Mouse (Mus musculus): ENCODE measurements at regions not wholly inside any gene's neighbourhood (a gene's known extent, or its start where the extent isn't known, plus 50 kb on each side); places are given as distances from the start of the nearest gene placed in this dataset.

- Histone ChIP-seq H3K9me3 (ENCODE audit: control insufficient read depth, low read depth, low read length) (no peaks in the 10 kb centered on the region), H3K4me1 (ENCODE audit: control insufficient read depth, insufficient read depth, low read length) (no peaks in the 10 kb centered on the region), H3K27me3 (ENCODE audit: control insufficient read depth, insufficient read depth, low read length) (no peaks in the 10 kb centered on the region), H3K4me3 (ENCODE audit: low read depth, low read length) (no peak overlapping the region), H3K4me2 (replicated peaks; ENCODE audit: low read depth, low read length) (no peak overlapping the region), H3K9ac (replicated peaks; ENCODE audit: low read depth, low read length) (no peak overlapping the region), H3K36me3 (ENCODE audit: control insufficient read depth, insufficient read depth, low read length) (no peaks in the 10 kb centered on the region), H3K27ac (ENCODE audit: low read length) (no peak overlapping the region)
- 50% methylated on average over 1 of the region's 1 CpGs for WGBS
- no peak for ATAC-seq (ENCODE audit: insufficient number of reproducible peaks, insufficient read depth, low FRiP score, low read depth)
Measured at GRCm38 (mm10) chr8:103306476-103307183, 521.2 kb upstream of the Cdh11 start.

GRCm38 (mm10) chr8:103313576-103313975, 528.1 kb upstream of the Cdh11 start:
- H3K4me1 ChIP-seq (ENCODE audit: control insufficient read depth, insufficient read depth, low read length): no peaks in the 10 kb centered on the region
- WGBS: 83% methylated on average over 1 of the region's 1 CpGs
- no peak overlapping the region for H3K4me2 ChIP-seq (replicated peaks; ENCODE audit: low read depth, low read length)
- no peak for ATAC-seq (ENCODE audit: insufficient number of reproducible peaks, insufficient read depth, low FRiP score, low read depth)
- H3K27me3 ChIP-seq (ENCODE audit: control insufficient read depth, insufficient read depth, low read length): no peaks in the 10 kb centered on the region
- no peak overlapping the region for H3K9ac ChIP-seq (replicated peaks; ENCODE audit: low read depth, low read length)
- H3K4me3 ChIP-seq (ENCODE audit: low read depth, low read length): no peak overlapping the region
- no peaks in the 10 kb centered on the region for H3K36me3 ChIP-seq (ENCODE audit: control insufficient read depth, insufficient read depth, low read length)
- H3K9me3 ChIP-seq (ENCODE audit: control insufficient read depth, low read depth, low read length): no peaks in the 10 kb centered on the region
- H3K27ac ChIP-seq (ENCODE audit: low read length): no peak overlapping the region

- Histone ChIP-seq H3K4me1 (ENCODE audit: control insufficient read depth, insufficient read depth, low read length) (no peaks in the 10 kb centered on the region), H3K36me3 (ENCODE audit: control insufficient read depth, insufficient read depth, low read length) (no peaks in the 10 kb centered on the region), H3K9ac (replicated peaks; ENCODE audit: low read depth, low read length) (no peak overlapping the region), H3K27me3 (ENCODE audit: control insufficient read depth, insufficient read depth, low read length) (no peaks in the 10 kb centered on the region), H3K27ac (ENCODE audit: low read length) (no peak overlapping the region), H3K9me3 (ENCODE audit: control insufficient read depth, low read depth, low read length) (no peaks in the 10 kb centered on the region), H3K4me2 (replicated peaks; ENCODE audit: low read depth, low read length) (no peak overlapping the region), H3K4me3 (ENCODE audit: low read depth, low read length) (no peak overlapping the region)
- ATAC-seq (ENCODE audit: insufficient number of reproducible peaks, insufficient read depth, low FRiP score, low read depth): no peak
- 48% methylated on average over 1 of the region's 1 CpGs for WGBS
Measured at GRCm38 (mm10) chr8:103314279-103315022, 529.0 kb upstream of the Cdh11 start.

GRCm38 (mm10) chr8:103315742-103316141, 530.3 kb upstream of the Cdh11 start:
- H3K4me3 ChIP-seq (ENCODE audit: low read depth, low read length): no peak overlapping the region
- H3K9me3 ChIP-seq (ENCODE audit: control insufficient read depth, low read depth, low read length): no peaks in the 10 kb centered on the region
- H3K4me2 ChIP-seq (replicated peaks; ENCODE audit: low read depth, low read length): no peak overlapping the region
- H3K27ac ChIP-seq (ENCODE audit: low read length): no peak overlapping the region
- H3K27me3 ChIP-seq (ENCODE audit: control insufficient read depth, insufficient read depth, low read length): no peaks in the 10 kb centered on the region
- no peak overlapping the region for H3K9ac ChIP-seq (replicated peaks; ENCODE audit: low read depth, low read length)
- WGBS: 91% methylated on average over 1 of the region's 1 CpGs
- no peak for ATAC-seq (ENCODE audit: insufficient number of reproducible peaks, insufficient read depth, low FRiP score, low read depth)
- no peaks in the 10 kb centered on the region for H3K36me3 ChIP-seq (ENCODE audit: control insufficient read depth, insufficient read depth, low read length)
- H3K4me1 ChIP-seq (ENCODE audit: control insufficient read depth, insufficient read depth, low read length): no peaks in the 10 kb centered on the region

GRCm38 (mm10) chr8:103316691-103317091, 531.2 kb upstream of the Cdh11 start:
- no peak overlapping the region for H3K27ac ChIP-seq (ENCODE audit: low read length)

GRCm38 (mm10) chr8:103317149-103317725, 531.8 kb upstream of the Cdh11 start:
- Histone ChIP-seq H3K4me2 (replicated peaks; ENCODE audit: low read depth, low read length) (no peak overlapping the region), H3K4me1 (ENCODE audit: control insufficient read depth, insufficient read depth, low read length) (no peaks in the 10 kb centered on the region), H3K9ac (replicated peaks; ENCODE audit: low read depth, low read length) (no peak overlapping the region), H3K27ac (ENCODE audit: low read length) (no peak overlapping the region), H3K4me3 (ENCODE audit: low read depth, low read length) (no peak overlapping the region), H3K9me3 (ENCODE audit: control insufficient read depth, low read depth, low read length) (no peaks in the 10 kb centered on the region), H3K36me3 (ENCODE audit: control insufficient read depth, insufficient read depth, low read length) (no peaks in the 10 kb centered on the region), H3K27me3 (ENCODE audit: control insufficient read depth, insufficient read depth, low read length) (no peaks in the 10 kb centered on the region)
- WGBS: 86% methylated on average over 2 of the region's 2 CpGs
- ATAC-seq (ENCODE audit: insufficient number of reproducible peaks, insufficient read depth, low FRiP score, low read depth): no peak

More at GRCm38 (mm10) chr8:103316691-103317091, 531.2 kb upstream of the Cdh11 start:
- H3K4me3 ChIP-seq (ENCODE audit: low read depth, low read length): no peak overlapping the region
- H3K4me2 ChIP-seq (replicated peaks; ENCODE audit: low read depth, low read length): no peak overlapping the region
- H3K4me1 ChIP-seq (ENCODE audit: control insufficient read depth, insufficient read depth, low read length): no peaks in the 10 kb centered on the region
- no peak overlapping the region for H3K9ac ChIP-seq (replicated peaks; ENCODE audit: low read depth, low read length)
- no peak for ATAC-seq (ENCODE audit: insufficient number of reproducible peaks, insufficient read depth, low FRiP score, low read depth)
- H3K27me3 ChIP-seq (ENCODE audit: control insufficient read depth, insufficient read depth, low read length): no peaks in the 10 kb centered on the region
- no peaks in the 10 kb centered on the region for H3K9me3 ChIP-seq (ENCODE audit: control insufficient read depth, low read depth, low read length)
- 56% methylated on average over 5 of the region's 5 CpGs for WGBS
- no peaks in the 10 kb centered on the region for H3K36me3 ChIP-seq (ENCODE audit: control insufficient read depth, insufficient read depth, low read length)

- Histone ChIP-seq H3K4me3 (ENCODE audit: low read depth, low read length) (no peak overlapping the region), H3K4me2 (replicated peaks; ENCODE audit: low read depth, low read length) (no peak overlapping the region), H3K27ac (ENCODE audit: low read length) (no peak overlapping the region), H3K9me3 (ENCODE audit: control insufficient read depth, low read depth, low read length) (no peaks in the 10 kb centered on the region), H3K27me3 (ENCODE audit: control insufficient read depth, insufficient read depth, low read length) (no peaks in the 10 kb centered on the region), H3K4me1 (ENCODE audit: control insufficient read depth, insufficient read depth, low read length) (no peaks in the 10 kb centered on the region), H3K36me3 (ENCODE audit: control insufficient read depth, insufficient read depth, low read length) (no peaks in the 10 kb centered on the region), H3K9ac (replicated peaks; ENCODE audit: low read depth, low read length) (no peak overlapping the region)
- ATAC-seq (ENCODE audit: insufficient number of reproducible peaks, insufficient read depth, low FRiP score, low read depth): no peak
Measured at GRCm38 (mm10) chr8:103324016-103324665, 538.7 kb upstream of the Cdh11 start.

- no peak overlapping the region for H3K4me2 ChIP-seq (replicated peaks; ENCODE audit: low read depth, low read length)
- H3K9ac ChIP-seq (replicated peaks; ENCODE audit: low read depth, low read length): no peak overlapping the region
- H3K27ac ChIP-seq (ENCODE audit: low read length): no peak overlapping the region
- ATAC-seq (ENCODE audit: insufficient number of reproducible peaks, insufficient read depth, low FRiP score, low read depth): no peak
- H3K27me3 ChIP-seq (ENCODE audit: control insufficient read depth, insufficient read depth, low read length): no peaks in the 10 kb centered on the region
- WGBS: 74% methylated on average over 2 of the region's 2 CpGs
- no peaks in the 10 kb centered on the region for H3K9me3 ChIP-seq (ENCODE audit: control insufficient read depth, low read depth, low read length)
- H3K36me3 ChIP-seq (ENCODE audit: control insufficient read depth, insufficient read depth, low read length): no peaks in the 10 kb centered on the region
- no peak overlapping the region for H3K4me3 ChIP-seq (ENCODE audit: low read depth, low read length)
- H3K4me1 ChIP-seq (ENCODE audit: control insufficient read depth, insufficient read depth, low read length): no peaks in the 10 kb centered on the region
Measured at GRCm38 (mm10) chr8:103331415-103331814, 546.0 kb upstream of the Cdh11 start.
